Mouse (Mus musculus): ENCODE results near the gene Pik3cd. TPM values are rescaled to one million over a fixed set of nuclear protein-coding genes. Genes with fewer than 3 reads are reported as not detected.

Gene Pik3cd
- polyA plus RNA-seq, 1 experiment from 2014 or later = 4.8 TPM

GRCm38 (mm10) chr4:149679056-149679770 lies 23.2 kb downstream of the Pik3cd start:
- Histone ChIP-seq H3K4me3 (ENCODE audit: low read length) (no peak overlapping the region), H3K27ac (ENCODE audit: low read length) (no peak overlapping the region)
- 53% methylated on average over 11 of the region's 11 CpGs for WGBS

GRCm38 (mm10) chr4:149678006-149678405 lies 24.4 kb downstream of the Pik3cd start:
- Histone ChIP-seq H3K4me1 (ENCODE audit: control insufficient read depth, insufficient read depth, low read length) (peaks cover 10% of the 10 kb centered on the region), H3K9me3 (ENCODE audit: control insufficient read depth, low read length) (no peaks in the 10 kb centered on the region), H3K36me3 (ENCODE audit: control insufficient read depth, insufficient read depth, low read length) (no peaks in the 10 kb centered on the region), H3K4me2 (ENCODE audit: low read depth, low read length) (no peak overlapping the region), H3K27me3 (replicated peaks; ENCODE audit: control insufficient read depth, insufficient read depth, low read length) (peaks cover 18% of the 10 kb centered on the region), H3K9ac (ENCODE audit: low read depth, low read length) (0 out of 2 replicates have a peak overlapping the region, but pooled peaks have one; percentile 8), H3K4me3 (ENCODE audit: low read length) (no peak overlapping the region), H3K27ac (ENCODE audit: low read length) (no peak overlapping the region)
- WGBS = 58% methylated on average over 1 of the region's 1 CpGs
- ATAC-seq = no peak

More at GRCm38 (mm10) chr4:149679056-149679770, 23.2 kb downstream of the Pik3cd start:
- no peak for ATAC-seq
- Histone ChIP-seq H3K4me2 (ENCODE audit: low read depth, low read length) (no peak overlapping the region), H3K4me1 (ENCODE audit: control insufficient read depth, insufficient read depth, low read length) (peaks cover 10% of the 10 kb centered on the region), H3K36me3 (ENCODE audit: control insufficient read depth, insufficient read depth, low read length) (no peaks in the 10 kb centered on the region), H3K9me3 (ENCODE audit: control insufficient read depth, low read length) (no peaks in the 10 kb centered on the region), H3K9ac (ENCODE audit: low read depth, low read length) (no peak overlapping the region), H3K27me3 (replicated peaks; ENCODE audit: control insufficient read depth, insufficient read depth, low read length) (peaks cover 14% of the 10 kb centered on the region)

GRCm38 (mm10) chr4:149675378-149676261 lies 26.8 kb downstream of the Pik3cd start:
- WGBS = 2% methylated on average over 60 of the region's 60 CpGs
- Histone ChIP-seq H3K4me3 (ENCODE audit: low read length) (peak overlapping the region; percentile 65), H3K4me1 (ENCODE audit: control insufficient read depth, insufficient read depth, low read length) (peaks cover 10% of the 10 kb centered on the region), H3K9ac (ENCODE audit: low read depth, low read length) (peak overlapping the region; percentile 68), H3K27ac (ENCODE audit: low read length) (no peak overlapping the region), H3K36me3 (ENCODE audit: control insufficient read depth, insufficient read depth, low read length) (no peaks in the 10 kb centered on the region; the same call in 1 of the 2 replicates), H3K27me3 (replicated peaks; ENCODE audit: control insufficient read depth, insufficient read depth, low read length) (peaks cover 18% of the 10 kb centered on the region), H3K9me3 (ENCODE audit: control insufficient read depth, low read length) (no peaks in the 10 kb centered on the region), H3K4me2 (ENCODE audit: low read depth, low read length) (peak overlapping the region; percentile 98)
- ATAC-seq = peak; percentile 96

GRCm38 (mm10) chr4:149674814-149675377 lies 27.5 kb downstream of the Pik3cd start:
- Histone ChIP-seq H3K27ac (ENCODE audit: low read length) (no peak overlapping the region), H3K4me1 (ENCODE audit: control insufficient read depth, insufficient read depth, low read length) (peaks cover 10% of the 10 kb centered on the region), H3K4me2 (ENCODE audit: low read depth, low read length) (peak overlapping the region; percentile 98), H3K9me3 (ENCODE audit: control insufficient read depth, low read length) (no peaks in the 10 kb centered on the region), H3K27me3 (replicated peaks; ENCODE audit: control insufficient read depth, insufficient read depth, low read length) (peaks cover 18% of the 10 kb centered on the region), H3K9ac (ENCODE audit: low read depth, low read length) (peak overlapping the region; percentile 68), H3K36me3 (ENCODE audit: control insufficient read depth, insufficient read depth, low read length) (no peaks in the 10 kb centered on the region; the same call in 1 of the 2 replicates), H3K4me3 (ENCODE audit: low read length) (peak overlapping the region; percentile 65)
- ATAC-seq = no peak
- 16% methylated on average over 8 of the region's 8 CpGs for WGBS

GRCm38 (mm10) chr4:149672747-149673146 lies 29.6 kb downstream of the Pik3cd start:
- Histone ChIP-seq H3K27me3 (replicated peaks; ENCODE audit: control insufficient read depth, insufficient read depth, low read length) (peaks cover 18% of the 10 kb centered on the region), H3K27ac (ENCODE audit: low read length) (no peak overlapping the region), H3K9ac (ENCODE audit: low read depth, low read length) (no peak overlapping the region), H3K4me1 (ENCODE audit: control insufficient read depth, insufficient read depth, low read length) (peaks cover 10% of the 10 kb centered on the region), H3K36me3 (ENCODE audit: control insufficient read depth, insufficient read depth, low read length) (no peaks in the 10 kb centered on the region; the same call in 1 of the 2 replicates), H3K4me2 (ENCODE audit: low read depth, low read length) (no peak overlapping the region), H3K4me3 (ENCODE audit: low read length) (no peak overlapping the region), H3K9me3 (ENCODE audit: control insufficient read depth, low read length) (no peaks in the 10 kb centered on the region)
- WGBS = 95% methylated on average over 5 of the region's 5 CpGs
- no peak for ATAC-seq

GRCm38 (mm10) chr4:149671175-149671574 lies 31.2 kb downstream of the Pik3cd start:
- no peak overlapping the region for H3K9ac ChIP-seq (ENCODE audit: low read depth, low read length)
- H3K4me2 ChIP-seq (ENCODE audit: low read depth, low read length) = no peak overlapping the region
- peaks cover 18% of the 10 kb centered on the region for H3K27me3 ChIP-seq (replicated peaks; ENCODE audit: control insufficient read depth, insufficient read depth, low read length)
- no peaks in the 10 kb centered on the region; the same call in 1 of the 2 replicates for H3K36me3 ChIP-seq (ENCODE audit: control insufficient read depth, insufficient read depth, low read length)
- H3K27ac ChIP-seq (ENCODE audit: low read length) = no peak overlapping the region
- H3K4me3 ChIP-seq (ENCODE audit: low read length) = no peak overlapping the region
- no peak for ATAC-seq
- 97% methylated on average over 6 of the region's 6 CpGs for WGBS
- H3K4me1 ChIP-seq (ENCODE audit: control insufficient read depth, insufficient read depth, low read length) = peaks cover 10% of the 10 kb centered on the region
- no peaks in the 10 kb centered on the region for H3K9me3 ChIP-seq (ENCODE audit: control insufficient read depth, low read length)

- Histone ChIP-seq H3K4me1 (ENCODE audit: control insufficient read depth, insufficient read depth, low read length) (no peaks in the 10 kb centered on the region), H3K4me2 (ENCODE audit: low read depth, low read length) (no peak overlapping the region), H3K27me3 (replicated peaks; ENCODE audit: control insufficient read depth, insufficient read depth, low read length) (no peaks in the 10 kb centered on the region), H3K27ac (ENCODE audit: low read length) (no peak overlapping the region), H3K9me3 (ENCODE audit: control insufficient read depth, low read length) (no peaks in the 10 kb centered on the region), H3K4me3 (ENCODE audit: low read length) (no peak overlapping the region), H3K9ac (ENCODE audit: low read depth, low read length) (no peak overlapping the region), H3K36me3 (ENCODE audit: control insufficient read depth, insufficient read depth, low read length) (no peaks in the 10 kb centered on the region)
- ATAC-seq = no peak
- WGBS = 86% methylated on average over 6 of the region's 6 CpGs
Observed at GRCm38 (mm10) chr4:149665692-149666090, 36.7 kb downstream of the Pik3cd start.

- WGBS = 73% methylated on average over 6 of the region's 6 CpGs
- H3K27ac ChIP-seq (ENCODE audit: low read length) = no peak overlapping the region
- H3K4me2 ChIP-seq (ENCODE audit: low read depth, low read length) = no peak overlapping the region
- no peak overlapping the region for H3K9ac ChIP-seq (ENCODE audit: low read depth, low read length)
- no peak overlapping the region for H3K4me3 ChIP-seq (ENCODE audit: low read length)
- H3K4me1 ChIP-seq (ENCODE audit: control insufficient read depth, insufficient read depth, low read length) = no peaks in the 10 kb centered on the region
- H3K36me3 ChIP-seq (ENCODE audit: control insufficient read depth, insufficient read depth, low read length) = no peaks in the 10 kb centered on the region
- H3K27me3 ChIP-seq (replicated peaks; ENCODE audit: control insufficient read depth, insufficient read depth, low read length) = no peaks in the 10 kb centered on the region
- no peak for ATAC-seq
- no peaks in the 10 kb centered on the region for H3K9me3 ChIP-seq (ENCODE audit: control insufficient read depth, low read length)
Observed at GRCm38 (mm10) chr4:149665016-149665691, 37.2 kb downstream of the Pik3cd start.

All from intestine, embryonic 16.5 days (tissue).